Mouse (Mus musculus) embryo, embryonic 10 days (tissue): ENCODE data around the gene Cdh15.

Source experiments
- DNase-seq: peaks from one replicate; pipeline ENCODE4 v3.0.0-alpha.2; 2015; ENCODE audit warnings: low spot score

The Cdh15 gene

GRCm38 (mm10) chr8:122847829-122848561 lies at the start of gene Cdh15:
Gene Cdh15 (plus strand): TSS chr8:122847966.
- peak; percentile 73 for DNase-seq

GRCm38 (mm10) chr8:122803906-122804761 lies 43.6 kb upstream of the Cdh15 start:
- DNase-seq, result peak; percentile 49

- DNase-seq, result no peak
These were observed 42.4 kb upstream of the Cdh15 start for GRCm38 (mm10) chr8:122805349-122805748.

- no peak for DNase-seq
These were observed 40.7 kb upstream of the Cdh15 start for GRCm38 (mm10) chr8:122806956-122807538.

GRCm38 (mm10) chr8:122807907-122808306 lies 39.9 kb upstream of the Cdh15 start:
- DNase-seq, result no peak

GRCm38 (mm10) chr8:122810376-122810775 lies 37.4 kb upstream of the Cdh15 start:
- DNase-seq, result no peak

- DNase-seq, result peak; percentile 18
These were observed 35.8 kb upstream of the Cdh15 start for GRCm38 (mm10) chr8:122811870-122812494.

- DNase-seq, result peak; percentile 32
These were observed 35.0 kb upstream of the Cdh15 start for GRCm38 (mm10) chr8:122812610-122813250.

- no peak for DNase-seq
These were observed 33.2 kb upstream of the Cdh15 start for GRCm38 (mm10) chr8:122814608-122815007.

- DNase-seq, result no peak
These were observed 30.8 kb upstream of the Cdh15 start for GRCm38 (mm10) chr8:122816965-122817364.

- DNase-seq, result peak; percentile 28
These were observed 29.9 kb upstream of the Cdh15 start for GRCm38 (mm10) chr8:122817724-122818496.

- peak; percentile 60 for DNase-seq
These were observed 28.0 kb upstream of the Cdh15 start for GRCm38 (mm10) chr8:122819776-122820175.

GRCm38 (mm10) chr8:122824571-122824970 lies 23.2 kb upstream of the Cdh15 start:
- no peak for DNase-seq

GRCm38 (mm10) chr8:122824986-122825385 lies 22.8 kb upstream of the Cdh15 start:
- DNase-seq, result no peak

GRCm38 (mm10) chr8:122825408-122825807 lies 22.4 kb upstream of the Cdh15 start:
- DNase-seq, result no peak

- DNase-seq, result no peak
These were observed 18.4 kb upstream of the Cdh15 start for GRCm38 (mm10) chr8:122829396-122829795.

- DNase-seq, result peak; percentile 94
These were observed 17.3 kb upstream of the Cdh15 start for GRCm38 (mm10) chr8:122830349-122831061.

GRCm38 (mm10) chr8:122834416-122834815 lies 13.3 kb upstream of the Cdh15 start:
- DNase-seq, result no peak

- DNase-seq, result peak; percentile 93
These were observed 12.8 kb upstream of the Cdh15 start for GRCm38 (mm10) chr8:122834971-122835370.

- DNase-seq, result no peak
These were observed 11.6 kb upstream of the Cdh15 start for GRCm38 (mm10) chr8:122836199-122836598.
